Mouse (Mus musculus): ENCODE data around the gene Rps23.
"Not testable (repeated sequence)": the region's sequence is repeated elsewhere in the genome, so short reads cannot be mapped to it uniquely, and the experiment has no call there.

Gene Rps23

GRCm38 (mm10) chr13:90922751-90923612, at the start of gene Rps23:
Gene Rps23 (plus strand): TSS chr13:90922958.
- DNase-seq (ENCODE audit: low spot score in 2 of 2) = peak; percentile 86 to 89

- DNase-seq (ENCODE audit: low spot score in 2 of 2) = no peak
Measured at GRCm38 (mm10) chr13:90881727-90882429, 40.9 kb upstream of the Rps23 start.

GRCm38 (mm10) chr13:90885856-90886532, 36.8 kb upstream of the Rps23 start:
- DNase-seq (ENCODE audit: low spot score in 2 of 2) = no peak

- peak; percentile 86 to 87 for DNase-seq (ENCODE audit: low spot score in 2 of 2)
Measured at GRCm38 (mm10) chr13:90886568-90886983, 36.2 kb upstream of the Rps23 start.

- no peak for DNase-seq (ENCODE audit: low spot score in 2 of 2)
Measured at GRCm38 (mm10) chr13:90890111-90890510, 32.6 kb upstream of the Rps23 start.

- DNase-seq (ENCODE audit: low spot score in 2 of 2) = no peak
Measured at GRCm38 (mm10) chr13:90894819-90895218, 27.9 kb upstream of the Rps23 start.

- peak; percentile 41 to 48 for DNase-seq (ENCODE audit: low spot score in 2 of 2)
Measured at GRCm38 (mm10) chr13:90896098-90896497, 26.7 kb upstream of the Rps23 start.

GRCm38 (mm10) chr13:90896821-90897220, 25.9 kb upstream of the Rps23 start:
- no peak for DNase-seq (ENCODE audit: low spot score in 2 of 2)

GRCm38 (mm10) chr13:90905176-90905575, 17.6 kb upstream of the Rps23 start, which contains the start of gene Atp6ap1l:
Gene Atp6ap1l (minus strand): TSS chr13:90905355.
- DNase-seq (ENCODE audit: low spot score in 2 of 2) = peak in 1 of 2 experiments; percentile 63

GRCm38 (mm10) chr13:90907376-90907775, 15.4 kb upstream of the Rps23 start:
- no peak for DNase-seq (ENCODE audit: low spot score in 2 of 2)

GRCm38 (mm10) chr13:90912760-90913674, 9.7 kb upstream of the Rps23 start:
- peak; percentile 44 to 58 for DNase-seq (ENCODE audit: low spot score in 2 of 2)

- no peak for DNase-seq (ENCODE audit: low spot score in 2 of 2)
Measured at GRCm38 (mm10) chr13:90913675-90914192, 9.0 kb upstream of the Rps23 start.

GRCm38 (mm10) chr13:90914721-90915120, 8.0 kb upstream of the Rps23 start:
- no peak for DNase-seq (ENCODE audit: low spot score in 2 of 2)

- DNase-seq (ENCODE audit: low spot score in 2 of 2) = not testable (repeated sequence)
Measured at GRCm38 (mm10) chr13:90923617-90924016, 859 bp downstream of the Rps23 start.

- DNase-seq (ENCODE audit: low spot score in 2 of 2) = no peak
Measured at GRCm38 (mm10) chr13:90924072-90924471, 1.3 kb downstream of the Rps23 start.

- no peak for DNase-seq (ENCODE audit: low spot score in 2 of 2)
Measured at GRCm38 (mm10) chr13:90925191-90925590, 2.4 kb downstream of the Rps23 start.

- no peak for DNase-seq (ENCODE audit: low spot score in 2 of 2)
Measured at GRCm38 (mm10) chr13:90926125-90926765, 3.5 kb downstream of the Rps23 start.

GRCm38 (mm10) chr13:90926938-90927633, 4.3 kb downstream of the Rps23 start:
- DNase-seq (ENCODE audit: low spot score in 2 of 2) = no peak

GRCm38 (mm10) chr13:90928266-90928665, 5.5 kb downstream of the Rps23 start:
- DNase-seq (ENCODE audit: low spot score in 2 of 2) = not testable (repeated sequence)

GRCm38 (mm10) chr13:90929847-90930246, 7.1 kb downstream of the Rps23 start:
- DNase-seq (ENCODE audit: low spot score in 2 of 2) = peak; percentile 87 to 91

All from right cerebral cortex, adult 2 months (tissue).